Mouse (Mus musculus): ENCODE measurements around the gene Ppcdc.

Gene Ppcdc

GRCm38 (mm10) chr9:57360999-57361398 lies 78.9 kb downstream of the Ppcdc start:
- DNase-seq (ENCODE audit: extremely low spot score, low read depth, low spot score), result no peak

GRCm38 (mm10) chr9:57354377-57355183 lies 85.3 kb downstream of the Ppcdc start:
- DNase-seq (ENCODE audit: extremely low spot score, low read depth, low spot score), result no peak

DNA sequence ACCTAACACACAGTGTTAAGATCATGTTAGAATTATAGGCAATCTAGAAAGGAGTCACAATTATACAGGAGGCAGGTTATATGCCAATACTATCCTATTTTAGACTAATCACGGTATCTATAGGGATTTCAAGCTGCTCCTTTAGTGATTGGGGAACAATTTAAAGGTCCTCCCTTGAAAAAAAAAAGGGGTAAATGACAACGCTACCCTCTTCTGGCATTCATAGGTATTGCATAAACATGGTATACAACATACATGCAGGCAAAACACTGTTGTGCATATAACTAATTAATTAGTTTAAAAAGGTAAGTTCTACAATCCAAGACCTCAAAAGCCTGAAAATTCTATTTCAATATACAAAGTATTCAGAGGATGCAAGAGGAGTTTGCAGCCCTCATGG lies 88.6 kb downstream of the Ppcdc start:
- no peak for DNase-seq (ENCODE audit: extremely low spot score, low read depth, low spot score)

- DNase-seq (ENCODE audit: extremely low spot score, low read depth, low spot score), result no peak
Observed at GRCm38 (mm10) chr9:57345902-57346301, 94.0 kb downstream of the Ppcdc start.

- DNase-seq (ENCODE audit: extremely low spot score, low read depth, low spot score), result no peak
Observed at GRCm38 (mm10) chr9:57343752-57344151, 96.2 kb downstream of the Ppcdc start.

- DNase-seq (ENCODE audit: extremely low spot score, low read depth, low spot score), result no peak
Observed at GRCm38 (mm10) chr9:57342906-57343474, 96.9 kb downstream of the Ppcdc start.

- no peak for DNase-seq (ENCODE audit: extremely low spot score, low read depth, low spot score)
Observed at GRCm38 (mm10) chr9:57342186-57342585, 97.7 kb downstream of the Ppcdc start.

DNA sequence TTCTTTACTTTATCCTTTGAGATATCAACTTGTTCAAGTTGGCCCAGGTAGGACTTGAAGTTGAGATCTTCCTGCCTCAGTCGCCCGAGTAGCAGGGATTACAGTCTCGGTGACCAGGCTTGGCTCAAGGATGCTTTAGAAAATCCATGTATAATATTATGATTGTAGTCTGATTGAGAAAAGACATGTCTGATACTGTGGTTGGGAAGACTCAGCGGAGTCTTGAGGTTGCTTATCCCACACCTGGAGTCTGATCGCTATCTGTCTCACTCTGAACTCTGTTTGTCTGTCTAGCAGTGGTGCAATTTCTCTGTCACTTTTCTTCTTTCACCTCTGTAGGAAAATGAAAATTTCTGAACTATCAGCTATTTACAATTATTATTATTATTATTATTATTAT lies 99.6 kb downstream of the Ppcdc start:
- no peak for DNase-seq (ENCODE audit: extremely low spot score, low read depth, low spot score)

- DNase-seq (ENCODE audit: extremely low spot score, low read depth, low spot score), result no peak
Observed at GRCm38 (mm10) chr9:57339577-57340210, 100.2 kb downstream of the Ppcdc start.

GRCm38 (mm10) chr9:57338706-57339105 lies 101.2 kb downstream of the Ppcdc start:
- no peak for DNase-seq (ENCODE audit: extremely low spot score, low read depth, low spot score)
